Mouse (Mus musculus): ENCODE data around the gene Lrrc32.

DNA sequence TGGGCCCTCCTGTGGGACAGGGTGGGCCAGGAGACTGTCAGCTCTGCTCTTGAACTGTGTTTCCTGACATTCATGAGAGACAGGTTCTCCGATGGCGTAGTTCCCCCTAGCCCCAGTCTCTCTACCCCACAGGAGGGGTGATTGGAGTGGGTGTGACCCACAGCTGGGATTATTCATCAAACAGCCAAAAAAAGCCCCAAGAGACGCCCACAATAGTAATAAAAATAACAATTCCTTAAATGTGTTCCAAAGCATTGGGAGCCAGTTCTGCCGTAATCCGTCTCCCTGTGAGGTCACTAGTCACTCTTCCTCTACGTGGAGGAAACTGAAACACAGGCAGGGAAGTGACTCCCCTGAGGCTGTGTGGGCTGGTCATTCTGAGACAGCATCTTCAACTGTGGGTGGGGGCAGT is 53.7 kb downstream of the Lrrc32 start:
- TF ChIP-seq POLR2A (IDR thresholded peaks at IDR 0.05; ENCODE audit: borderline replicate concordance, insufficient read depth, low read length) (no peak), CTCF (IDR thresholded peaks at IDR 0.05; ENCODE audit: borderline replicate concordance, insufficient read depth, low read depth, low read length) (no peak)
